Mouse (Mus musculus) left cerebral cortex, adult 6 months (tissue): ENCODE measurements around the gene Tmem165. TPM values are rescaled to one million over a fixed set of nuclear protein-coding genes. Genes with fewer than 3 reads are reported as not detected.

ENCODE experiments used
- long read RNA-seq, 2 experiments: library from polyadenylated mRNA; unstranded; transcript quantifications; one replicate each; pipeline ENCODE4 v2.0.0; 2019 to 2020
- polyA plus RNA-seq: library from polyadenylated mRNA; unstranded; fragments of <200 nt; fragmentation: Nextera tagmentation; gene quantifications from 2 replicates; pipeline ENCODE4 v1.2.3, GENCODE M21; 2021

Tmem165 gene
- 3.9 and 41.4 TPM in 2 replicates for polyA plus RNA-seq
- long read RNA-seq, experiment 1, partial matches to known transcripts, result 0 of 4 reads
- long read RNA-seq, experiment 1, other reads (novel, unspliced or antisense), result 1 of 4 reads
- long read RNA-seq, experiment 2, partial matches to known transcripts, result 9 of 9 reads
- long read RNA-seq, experiment 2, other reads (novel, unspliced or antisense), result 0 of 9 reads

DNA sequence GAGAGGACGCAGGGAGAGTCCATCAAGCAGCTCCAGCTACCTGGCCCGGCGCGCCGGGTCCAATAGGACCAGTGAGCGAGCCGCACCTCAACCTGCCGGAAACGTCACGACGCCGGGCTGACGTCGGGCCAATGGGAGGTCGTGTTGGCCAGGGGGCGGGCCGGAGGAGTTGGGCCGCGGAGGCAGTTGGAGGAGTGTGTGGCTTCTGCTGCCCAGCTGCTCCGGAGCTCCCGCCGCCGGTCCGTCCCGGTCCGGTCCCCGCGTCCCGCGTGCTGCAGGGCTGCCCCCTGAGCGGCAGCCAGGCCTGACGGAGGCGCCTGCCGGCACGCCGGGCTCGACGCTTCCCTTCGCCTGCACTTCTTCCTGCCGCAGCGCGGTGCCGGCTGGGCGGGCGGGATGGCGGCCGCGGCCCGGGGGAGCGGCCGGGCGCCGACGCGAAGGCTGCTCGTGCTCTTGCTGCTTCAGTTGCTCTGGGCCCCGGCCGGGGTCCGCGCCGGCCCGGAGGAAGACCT, at the start of gene Tmem165:
Gene Tmem165 (plus strand): TSS at position 131 of the 512 bp plus-strand sequence.

DNA sequence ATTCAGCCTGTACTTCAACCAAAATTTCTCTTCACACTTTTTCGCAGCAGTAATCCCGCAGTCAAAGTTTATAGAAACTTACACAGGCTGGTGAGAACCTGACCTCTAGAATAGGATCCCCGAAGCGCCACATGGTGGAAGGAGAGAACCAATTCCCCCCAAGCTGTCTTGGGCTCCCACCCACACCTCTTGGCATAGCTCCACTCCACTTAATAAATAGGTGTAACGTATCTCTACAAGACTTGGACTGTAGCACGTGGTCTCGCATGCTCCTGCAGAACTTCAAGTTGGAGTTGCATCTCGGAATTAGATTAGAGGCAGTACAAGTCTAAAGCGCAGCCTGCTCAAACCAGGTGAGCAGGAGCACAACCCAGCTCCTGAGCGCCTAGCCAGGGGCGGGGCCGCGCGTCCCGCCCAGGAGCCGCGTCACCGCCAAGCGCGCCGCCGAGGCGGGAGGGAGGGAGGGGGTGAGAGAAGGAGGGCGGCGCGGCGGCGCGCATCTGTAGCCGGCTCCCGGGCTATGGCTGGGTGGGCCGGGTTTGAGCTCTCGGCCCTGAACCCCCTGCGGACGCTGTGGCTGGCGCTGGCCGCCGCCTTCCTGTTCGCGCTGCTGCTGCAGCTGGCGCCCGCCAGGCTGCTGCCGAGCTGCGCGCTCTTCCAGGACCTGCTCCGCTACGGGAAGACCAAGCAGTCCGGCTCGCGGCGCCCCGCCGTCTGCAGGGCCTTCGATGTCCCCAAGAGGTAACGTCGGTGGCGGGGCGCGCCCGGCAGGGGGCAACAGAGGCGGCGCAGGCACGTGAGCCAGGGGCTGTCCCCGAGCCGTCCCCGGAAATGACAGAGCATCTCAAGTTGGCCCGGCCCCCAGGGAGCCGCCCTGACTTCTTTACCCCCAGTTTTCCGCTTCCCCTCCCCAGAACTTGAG, 43.6 kb upstream of the Tmem165 start, which contains the start of gene Srd5a3:
Gene Srd5a3 (plus strand): TSS at position 464 of the 922 bp plus-strand sequence.

Other genes with a start within 250 kb of the Tmem165 start
- gene Kdr, start 205.4 kb upstream of the Tmem165 start, polyA plus RNA-seq, result 1.8 and 2.4 TPM in 2 replicates
- gene Srd5a3, start 43.6 kb upstream of the Tmem165 start, polyA plus RNA-seq, result 21.5 and 23.6 TPM in 2 replicates
- gene Clock, start 120.9 kb downstream of the Tmem165 start, polyA plus RNA-seq, result 9.7 and 10.0 TPM in 2 replicates
- gene Pdcl2, start 147.3 kb downstream of the Tmem165 start, polyA plus RNA-seq, result not detected in 2 replicates
- not detected in 2 replicates for gene Nmu, start 179.9 kb downstream of the Tmem165 start, polyA plus RNA-seq